Mouse (Mus musculus) hindbrain, postnatal 0 days (tissue): Measurements from ENCODE around the gene Tufm. TPM values are rescaled to one million over a fixed set of nuclear protein-coding genes. Genes with fewer than 3 reads are reported as not detected.
A peak's percentile ranks its signal among the peaks of the same experiment; 100 is the strongest.

Source experiments
- ATAC-seq: fragments of 200-750 bp; cut with Nextera tagmentation; 2 replicates; pipeline ENCODE4 v1.8.0; 2017; ENCODE audit warnings: mild to moderate bottlenecking, moderate TSS enrichment, moderate library complexity
- DNase-seq: peaks from one replicate; pipeline ENCODE4 v3.0.0-alpha.2; 2015; ENCODE audit warnings: low spot score
- H3K27ac ChIP-seq: fragments of 300-500 bp; sonication (generic); 2 replicates; pipeline ENCODE4 v1.5.1; 2014; ENCODE audit warnings: mild to moderate bottlenecking
- H3K27me3 ChIP-seq: fragments of 300-500 bp; sonication (generic); 2 replicates; pipeline ENCODE4 v1.6.1; 2014; ENCODE audit warnings: low read length, mixed read lengths; ENCODE audit not compliant: insufficient read depth
- H3K36me3 ChIP-seq: fragments of 300-500 bp; sonication (generic); 2 replicates; pipeline ENCODE4 v1.6.1; 2014; ENCODE audit warnings: low read length, mixed read lengths; ENCODE audit not compliant: insufficient read depth
- H3K4me1 ChIP-seq: fragments of 300-500 bp; sonication (generic); 2 replicates; pipeline ENCODE4 v1.6.1; 2014; ENCODE audit warnings: antibody characterized with exemption, low read length, mixed read lengths; ENCODE audit not compliant: insufficient read depth
- H3K4me2 ChIP-seq: fragments of 300-500 bp; sonication (generic); 2 replicates; pipeline ENCODE4 v1.6.1; 2014; ENCODE audit warnings: low read depth, mild to moderate bottlenecking, low read length, moderate library complexity, mixed read lengths
- H3K4me3 ChIP-seq: fragments of 300-500 bp; sonication (generic); 2 replicates; pipeline ENCODE4 v1.5.1; 2014; ENCODE audit warnings: low read length
- H3K9ac ChIP-seq: fragments of 300-500 bp; sonication (generic); replicated peaks from 2 replicates; pipeline ENCODE4 v1.6.1; 2014; ENCODE audit warnings: mild to moderate bottlenecking, low read length, moderate library complexity, mixed read lengths
- H3K9me3 ChIP-seq: fragments of 300-500 bp; sonication (generic); 2 replicates; pipeline ENCODE4 v1.6.1; 2016; ENCODE audit warnings: low read length, mixed read lengths
- CTCF ChIP-seq: IDR thresholded peaks from 2 replicates; pipeline ENCODE4 v1.5.1; 2016; ENCODE audit warnings: antibody characterized with exemption, control low read depth, low read depth
- WGBS: fragments of 180-500 bp; shearing (Covaris S2); extraction: QIAGEN DNeasy Blood & Tissue Kit; methylation state at CpG from one replicate; pipeline ENCODE4 v1.1.7; 2014; 5-methylcytosine and 5-hydroxymethylcytosine counted together
- polyA plus RNA-seq: library from polyadenylated mRNA; unstranded; fragments of >200 nt; fragmentation: Nextera tagmentation; extraction: Ambion mirVana; gene quantifications from 2 replicates; pipeline ENCODE4 v1.2.1, GENCODE M21; 2015
- total RNA-seq: library from RNA; depleted of rRNA; stranded (reverse); fragments of >200 nt; gene quantifications from 2 replicates; pipeline ENCODE4 v1.2.3, GENCODE M21; 2014

Tufm gene
- total and polyA plus RNA-seq, 2 experiments from 2014 or later: 66.1 to 106 TPM

- no peak overlapping the region for H3K4me2 ChIP-seq
- 93% methylated on average over 6 of the region's 6 CpGs for WGBS
- DNase-seq (no peak), ATAC-seq (no peak)
- peaks cover 82% of the 10 kb centered on the region for H3K36me3 ChIP-seq
- no peak overlapping the region for H3K9ac ChIP-seq
- no peak overlapping the region for H3K27ac ChIP-seq
- H3K27me3 ChIP-seq: no peaks in the 10 kb centered on the region
- H3K4me3 ChIP-seq: no peak overlapping the region
- H3K4me1 ChIP-seq: no peaks in the 10 kb centered on the region
- TF ChIP-seq CTCF: no peak
- H3K9me3 ChIP-seq: no peaks in the 10 kb centered on the region
Measured at GRCm38 (mm10) chr7:126494120-126494519, 7.0 kb downstream of the Tufm start.

GRCm38 (mm10) chr7:126496475-126496874 lies 9.3 kb downstream of the Tufm start:
- no peak for TF ChIP-seq CTCF
- Histone ChIP-seq H3K27ac (no peak overlapping the region), H3K4me2 (no peak overlapping the region), H3K4me1 (no peaks in the 10 kb centered on the region), H3K9me3 (no peaks in the 10 kb centered on the region), H3K4me3 (no peak overlapping the region), H3K9ac (no peak overlapping the region), H3K36me3 (peaks cover 93% of the 10 kb centered on the region), H3K27me3 (no peaks in the 10 kb centered on the region)
- 89% methylated on average over 5 of the region's 5 CpGs for WGBS
- ATAC-seq (no peak), DNase-seq (no peak)

- Histone ChIP-seq H3K36me3 (peaks cover 79% of the 10 kb centered on the region), H3K27me3 (no peaks in the 10 kb centered on the region), H3K9me3 (no peaks in the 10 kb centered on the region), H3K9ac (no peak overlapping the region), H3K4me1 (no peaks in the 10 kb centered on the region), H3K4me2 (no peak overlapping the region), H3K4me3 (no peak overlapping the region), H3K27ac (no peak overlapping the region)
- no peak for DNase-seq
- whole genome bisulfite sequencing: 87% methylated on average over 12 of the region's 12 CpGs
- no peak for ATAC-seq
- TF ChIP-seq CTCF: no peak
Measured at GRCm38 (mm10) chr7:126497966-126498365, 10.8 kb downstream of the Tufm start.

GRCm38 (mm10) chr7:126499416-126499815 lies 12.3 kb downstream of the Tufm start:
- no peaks in the 10 kb centered on the region for H3K27me3 ChIP-seq
- no peaks in the 10 kb centered on the region for H3K9me3 ChIP-seq
- H3K4me2 ChIP-seq: no peak overlapping the region
- peaks cover 65% of the 10 kb centered on the region for H3K36me3 ChIP-seq
- no peaks in the 10 kb centered on the region for H3K4me1 ChIP-seq
- ATAC-seq (no peak), DNase-seq (no peak)
- H3K4me3 ChIP-seq: no peak overlapping the region
- 94% methylated on average over 7 of the region's 7 CpGs for WGBS
- no peak overlapping the region for H3K27ac ChIP-seq
- no peak for TF ChIP-seq CTCF
- no peak overlapping the region for H3K9ac ChIP-seq

- no peak for TF ChIP-seq CTCF
- Histone ChIP-seq H3K9me3 (no peaks in the 10 kb centered on the region), H3K9ac (peak overlapping the region; percentile 92), H3K4me3 (peak overlapping the region; percentile 70), H3K4me2 (peak overlapping the region; percentile 70), H3K36me3 (peaks cover 43% of the 10 kb centered on the region), H3K27me3 (no peaks in the 10 kb centered on the region), H3K4me1 (no peaks in the 10 kb centered on the region), H3K27ac (peak overlapping the region; percentile 98)
- WGBS: 3% methylated on average over 9 of the region's 9 CpGs
- ATAC-seq (no peak), DNase-seq (no peak)
Measured at GRCm38 (mm10) chr7:126501684-126502022, 14.5 kb downstream of the Tufm start.

- TF ChIP-seq CTCF: no peak
- DNase-seq: peak; percentile 97
- Histone ChIP-seq H3K9ac (peak overlapping the region; percentile 92), H3K36me3 (peaks cover 37% of the 10 kb centered on the region), H3K4me3 (peak overlapping the region; percentile 70), H3K4me2 (peak overlapping the region; percentile 70), H3K4me1 (no peaks in the 10 kb centered on the region), H3K27me3 (no peaks in the 10 kb centered on the region), H3K27ac (peak overlapping the region; percentile 98), H3K9me3 (no peaks in the 10 kb centered on the region)
- peak; percentile 93 for ATAC-seq
- WGBS: 0% methylated on average over 48 of the region's 57 CpGs
Measured at GRCm38 (mm10) chr7:126502023-126502741, 15.0 kb downstream of the Tufm start.

GRCm38 (mm10) chr7:126502751-126503150 lies 15.6 kb downstream of the Tufm start:
- TF ChIP-seq CTCF: no peak
- 0% methylated on average over 39 of the region's 40 CpGs for WGBS
- DNase-seq (no peak), ATAC-seq (no peak)
- Histone ChIP-seq H3K36me3 (peaks cover 32% of the 10 kb centered on the region), H3K4me2 (peak overlapping the region; percentile 70), H3K9ac (peak overlapping the region; percentile 92), H3K4me3 (peak overlapping the region; percentile 70), H3K27ac (peak overlapping the region; percentile 98), H3K27me3 (no peaks in the 10 kb centered on the region), H3K4me1 (no peaks in the 10 kb centered on the region), H3K9me3 (no peaks in the 10 kb centered on the region)
